Mouse (Mus musculus): ENCODE data around the gene Slc44a2.

GRCm38 (mm10) chr9:21340411-21340810 lies 19.9 kb downstream of the Slc44a2 start:
- TF ChIP-seq CTCF (conservative IDR thresholded peaks at IDR 0.05 in 1 of 2, IDR thresholded peaks at IDR 0.05 in 1 of 2; ENCODE audit: low read depth in 2 of 2, low read length in 2 of 2) (no peak), JUN (IDR thresholded peaks at IDR 0.05; ENCODE audit: insufficient read depth, low read depth, low read length) (no peak), KAT2A (IDR thresholded peaks at IDR 0.05; ENCODE audit: insufficient replicate concordance, low read length) (no peak), POLR2A (IDR thresholded peaks at IDR 0.05; ENCODE audit: low read depth, low read length) (no peak)

All from CH12.LX (cell line).